Mouse (Mus musculus) CH12.LX (cell line): ENCODE measurements at regions not wholly inside any gene's neighbourhood (a gene's known extent, or its start where the extent isn't known, plus 50 kb on each side); places are given as distances from the start of the nearest gene placed in this dataset.

Experiments
- DNase-seq: peaks from one replicate; pipeline ENCODE4 v3.0.0-alpha.2; 2013; ENCODE audit errors: extremely low read depth
- H3K27ac ChIP-seq: 2 replicates; pipeline ENCODE4 v1.5.1; 2012; ENCODE audit warnings: low read depth, mild to moderate bottlenecking, control low read depth, moderate library complexity; ENCODE audit not compliant: insufficient read depth
- H3K27me3 ChIP-seq: replicated peaks from 2 replicates; pipeline ENCODE3; 2012; ENCODE audit warnings: inconsistent platforms
- H3K36me3 ChIP-seq, 2 experiments: replicated peaks in 1 of 2; 2 replicates each; pipeline versions ENCODE3 to v1.6.1; 2012; ENCODE audit warnings: inconsistent platforms in 1 of 2, low read length in 1 of 2, mild to moderate bottlenecking in 1 of 2, mixed read lengths in 1 of 2, moderate library complexity in 1 of 2; ENCODE audit not compliant: control insufficient read depth in 1 of 2, insufficient read depth in 1 of 2
- H3K4me1 ChIP-seq, 2 experiments: 2 replicates each; pipeline ENCODE4 v1.6.1; 2012; ENCODE audit warnings: inconsistent platforms in 1 of 2, moderate library complexity in 1 of 2; ENCODE audit not compliant: insufficient read depth in 2 of 2, control insufficient read depth in 1 of 2
- H3K4me2 ChIP-seq: 2 replicates; pipeline ENCODE4 v1.6.1; 2012; ENCODE audit warnings: low read depth, mild to moderate bottlenecking, control low read depth; ENCODE audit not compliant: poor library complexity, insufficient read depth, severe bottlenecking
- H3K4me3 ChIP-seq, 3 experiments: fragments of 150-350 bp in 1 of 3; sonication (generic) in 1 of 3; replicated peaks in 1 of 3; 2 replicates each; pipeline versions ENCODE3 to v1.5.1; 2011 to 2012; ENCODE audit warnings: low read depth in 2 of 3, low read length in 2 of 3, mild to moderate bottlenecking in 2 of 3, moderate library complexity in 2 of 3, control low read depth in 1 of 3, improper control_type of control experiment in 1 of 3, inconsistent platforms in 1 of 3, mixed read lengths in 1 of 3; ENCODE audit not compliant: poor library complexity in 1 of 3
- H3K79me2 ChIP-seq: replicated peaks from 2 replicates; pipeline ENCODE4 v1.6.1; 2012; ENCODE audit warnings: mild to moderate bottlenecking, moderate library complexity; ENCODE audit not compliant: control insufficient read depth, poor library complexity, insufficient read depth, severe bottlenecking; ENCODE audit errors: extremely low read depth
- H3K9ac ChIP-seq: 2 replicates; pipeline ENCODE4 v1.6.1; 2012; ENCODE audit warnings: low read depth, mild to moderate bottlenecking, control low read depth, moderate library complexity; ENCODE audit not compliant: insufficient read depth
- H3K9me3 ChIP-seq: replicated peaks from 2 replicates; pipeline ENCODE3; 2012; ENCODE audit warnings: low read length, inconsistent platforms, mixed read lengths
- BHLHE40 ChIP-seq: IDR thresholded peaks from 2 replicates; pipeline ENCODE4 v1.6.1; 2011; ENCODE audit warnings: mild to moderate bottlenecking, low read depth, low read length, improper control_type of control experiment
- CHD1 ChIP-seq: IDR thresholded peaks from 2 replicates; pipeline ENCODE4 v1.6.1; 2012; ENCODE audit warnings: low read depth, low read length, improper control_type of control experiment, inconsistent platforms
- E2F4 ChIP-seq: IDR thresholded peaks from 2 replicates; pipeline ENCODE4 v1.6.1; 2011; ENCODE audit warnings: low read depth, low read length, improper control_type of control experiment; ENCODE audit not compliant: insufficient replicate concordance
- ELF1 ChIP-seq: IDR thresholded peaks from 2 replicates; pipeline ENCODE4 v1.6.1; 2014; ENCODE audit warnings: low read depth, mild to moderate bottlenecking, inconsistent platforms, low read length, improper control_type of control experiment
- ETS1 ChIP-seq: conservative IDR thresholded peaks from 2 replicates; pipeline ENCODE4 v1.6.1; 2012; ENCODE audit warnings: low read depth, mild to moderate bottlenecking, inconsistent platforms, low read length, improper control_type of control experiment, moderate library complexity
- GABPA ChIP-seq: IDR thresholded peaks from 2 replicates; pipeline ENCODE4 v1.6.1; 2012; ENCODE audit warnings: low read depth, low read length, improper control_type of control experiment, inconsistent platforms; ENCODE audit not compliant: insufficient replicate concordance
- HCFC1 ChIP-seq: IDR thresholded peaks from 2 replicates; pipeline ENCODE4 v1.6.1; 2012; ENCODE audit warnings: low read depth, mild to moderate bottlenecking, inconsistent platforms, low read length, improper control_type of control experiment
- KAT2A ChIP-seq: IDR thresholded peaks from 2 replicates; pipeline ENCODE4 v1.6.1; 2012; ENCODE audit warnings: low read length, improper control_type of control experiment, inconsistent platforms; ENCODE audit not compliant: insufficient replicate concordance
- MAFK ChIP-seq: IDR thresholded peaks from 2 replicates; pipeline ENCODE4 v1.6.1; 2011; ENCODE audit warnings: low read length, improper control_type of control experiment; ENCODE audit not compliant: insufficient replicate concordance
- MAX ChIP-seq: IDR thresholded peaks from 2 replicates; pipeline ENCODE4 v1.6.1; 2011; ENCODE audit warnings: low read length, improper control_type of control experiment
- MAZ ChIP-seq: IDR thresholded peaks from 2 replicates; pipeline ENCODE4 v1.6.1; 2012; ENCODE audit warnings: low read depth, mild to moderate bottlenecking, inconsistent platforms, low read length, improper control_type of control experiment, moderate library complexity
- MXI1 ChIP-seq: IDR thresholded peaks from 2 replicates; pipeline ENCODE4 v1.6.1; 2011; ENCODE audit warnings: mild to moderate bottlenecking, low read depth, low read length, improper control_type of control experiment
- NELFE ChIP-seq: IDR thresholded peaks from 2 replicates; pipeline ENCODE4 v1.6.1; 2011; ENCODE audit warnings: low read depth, low read length, improper control_type of control experiment
- NRF1 ChIP-seq: IDR thresholded peaks from 2 replicates; pipeline ENCODE4 v1.6.1; 2014; ENCODE audit warnings: low read depth, mild to moderate bottlenecking, inconsistent platforms, low read length, improper control_type of control experiment, moderate library complexity
- POLR2A ChIP-seq: IDR thresholded peaks from 2 replicates; pipeline ENCODE4 v1.6.1; 2011; ENCODE audit warnings: low read depth, mild to moderate bottlenecking, improper control_type of control experiment, low read length
- POLR2AphosphoS2 ChIP-seq: IDR thresholded peaks from 2 replicates; pipeline ENCODE4 v1.6.1; 2011; ENCODE audit warnings: low read depth, low read length, improper control_type of control experiment
- RAD21 ChIP-seq: IDR thresholded peaks from 2 replicates; pipeline ENCODE4 v1.6.1; 2011; ENCODE audit warnings: low read depth, mild to moderate bottlenecking, low read length, improper control_type of control experiment, moderate library complexity
- RCOR1 ChIP-seq: conservative IDR thresholded peaks from 2 replicates; pipeline ENCODE4 v1.6.1; 2012; ENCODE audit warnings: low read depth, mild to moderate bottlenecking, inconsistent platforms, low read length, improper control_type of control experiment
- SIN3A ChIP-seq: IDR thresholded peaks from 2 replicates; pipeline ENCODE4 v1.6.1; 2012; ENCODE audit warnings: low read length, improper control_type of control experiment, inconsistent platforms
- SMC3 ChIP-seq: IDR thresholded peaks from 2 replicates; pipeline ENCODE4 v1.6.1; 2011; ENCODE audit warnings: low read depth, low read length, improper control_type of control experiment
- TBP ChIP-seq: conservative IDR thresholded peaks from 2 replicates; pipeline ENCODE4 v1.6.1; 2011; ENCODE audit warnings: low read depth, low read length, improper control_type of control experiment
- TCF12 ChIP-seq: IDR thresholded peaks from 2 replicates; pipeline ENCODE4 v1.6.1; 2014; ENCODE audit warnings: low read depth, mild to moderate bottlenecking, inconsistent platforms, low read length, improper control_type of control experiment
- UBTF ChIP-seq: IDR thresholded peaks from 2 replicates; pipeline ENCODE4 v1.6.1; 2012; ENCODE audit warnings: low read depth, mild to moderate bottlenecking, inconsistent platforms, low read length, improper control_type of control experiment, moderate library complexity
- USF2 ChIP-seq: conservative IDR thresholded peaks from 2 replicates; pipeline ENCODE4 v1.6.1; 2011; ENCODE audit warnings: low read depth, low read length, improper control_type of control experiment
- ZKSCAN1 ChIP-seq: IDR thresholded peaks from 2 replicates; pipeline ENCODE4 v1.6.1; 2012; ENCODE audit warnings: low read depth, inconsistent platforms, low read length, improper control_type of control experiment, borderline replicate concordance
- ZNF384 ChIP-seq: IDR thresholded peaks from 2 replicates; pipeline ENCODE4 v1.6.1; 2012; ENCODE audit warnings: low read depth, low read length, improper control_type of control experiment, inconsistent platforms
- dilution Hi-C: fragments of 300-500 bp; cut with MboI; formaldehyde crosslinking; loops from 2 replicates; pipeline ENCODE4 v1.14.3; 2020; ENCODE audit warnings: low sequenced_read_pairs; ENCODE audit not compliant: extremely low pct_unique_long_range_greater_than_20kb, extremely low pct_ligation_motif_present
- in situ Hi-C: fragments of 300-500 bp; cut with MboI; formaldehyde crosslinking; loops from 3 replicates; pipeline ENCODE4 v1.14.3; 2019; ENCODE audit warnings: low sequenced_read_pairs, low pct_ligation_motif_present, low pct_unique_long_range_greater_than_20kb, mixed read lengths

DNA sequence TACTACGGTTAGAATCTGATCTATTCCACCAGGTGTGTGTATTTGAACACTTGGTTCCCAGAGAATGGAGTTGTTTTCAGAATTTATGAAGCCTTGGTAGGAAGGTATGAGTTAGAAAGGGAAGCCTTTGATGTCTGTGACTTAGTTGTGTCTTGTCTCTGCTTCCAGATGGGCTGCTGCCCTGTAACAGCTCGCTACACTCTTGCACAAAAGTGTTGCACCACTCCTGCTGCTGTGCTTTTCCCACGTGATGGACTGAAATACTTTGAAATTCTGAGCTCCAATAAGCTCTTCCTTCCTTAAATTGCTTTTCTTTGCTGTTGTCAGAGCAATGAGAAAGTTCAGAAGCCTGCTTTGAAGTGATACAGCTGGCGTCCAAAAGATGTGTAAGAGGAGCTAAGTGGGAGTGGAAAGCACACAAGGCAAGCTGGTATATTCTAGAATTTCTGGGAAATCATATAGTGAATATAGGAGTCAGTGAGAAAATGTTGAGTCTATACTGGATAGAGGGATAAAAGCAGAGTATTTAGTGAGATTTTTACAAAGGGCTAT is 174.9 kb upstream of the Kcnq5 start:
- H3K9ac ChIP-seq = no peak overlapping the region
- in situ Hi-C loops = no loop called here
- H3K27me3 ChIP-seq = no peaks in the 10 kb centered on the region
- TF ChIP-seq ELF1 (no peak), ZKSCAN1 (no peak), MAZ (no peak), RCOR1 (no peak), MAX (no peak), ETS1 (no peak), USF2 (no peak), POLR2A (no peak), ZNF384 (no peak), TCF12 (no peak), RAD21 (no peak), SIN3A (no peak), CHD1 (no peak), UBTF (no peak), TBP (no peak)
- no peaks in the 10 kb centered on the region for H3K9me3 ChIP-seq
- DNase-seq = no peak
- dilution Hi-C loops = no loop called here
- no peak overlapping the region for H3K4me2 ChIP-seq
- H3K4me1 ChIP-seq = no peaks in the 10 kb centered on the region
- no peaks in the 10 kb centered on the region for H3K79me2 ChIP-seq
- H3K36me3 ChIP-seq = no peaks in the 10 kb centered on the region
- H3K27ac ChIP-seq = no peak overlapping the region
- H3K4me3 ChIP-seq = no peak overlapping the region

DNA sequence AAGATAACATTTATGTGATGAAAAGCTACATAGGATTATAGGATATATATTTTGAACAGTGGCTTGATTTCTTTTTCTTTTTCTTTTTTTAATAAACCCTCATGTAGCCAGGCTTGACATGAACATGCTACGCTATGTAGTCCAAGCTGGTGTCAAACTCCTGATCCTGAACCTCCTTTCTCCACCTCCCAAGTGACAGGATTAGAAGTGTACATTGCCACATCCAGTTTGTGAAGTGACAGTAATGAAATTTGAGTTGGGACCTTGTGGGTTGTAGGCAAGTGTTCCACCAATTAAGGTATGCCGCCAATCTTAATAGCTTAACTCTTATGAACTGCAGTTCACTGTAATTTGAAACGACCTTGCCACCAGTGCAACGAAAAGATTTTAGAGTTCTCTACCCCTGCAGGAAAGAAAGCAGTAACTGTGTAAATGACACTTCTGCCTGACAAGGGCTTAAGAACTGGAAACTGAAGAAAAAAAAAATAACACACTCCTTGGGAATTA is 156.6 kb upstream of the Kcnq5 start:
- Histone ChIP-seq H3K27ac (no peak overlapping the region), H3K27me3 (no peaks in the 10 kb centered on the region), H3K36me3 (no peaks in the 10 kb centered on the region), H3K9ac (no peak overlapping the region), H3K4me2 (no peak overlapping the region), H3K4me1 (no peaks in the 10 kb centered on the region), H3K79me2 (no peaks in the 10 kb centered on the region), H3K4me3 (no peak overlapping the region), H3K9me3 (no peaks in the 10 kb centered on the region)
- DNase-seq = no peak
- dilution Hi-C loops = no loop called here
- in situ Hi-C loops = no loop called here
- TF ChIP-seq POLR2AphosphoS2 = no peak

DNA sequence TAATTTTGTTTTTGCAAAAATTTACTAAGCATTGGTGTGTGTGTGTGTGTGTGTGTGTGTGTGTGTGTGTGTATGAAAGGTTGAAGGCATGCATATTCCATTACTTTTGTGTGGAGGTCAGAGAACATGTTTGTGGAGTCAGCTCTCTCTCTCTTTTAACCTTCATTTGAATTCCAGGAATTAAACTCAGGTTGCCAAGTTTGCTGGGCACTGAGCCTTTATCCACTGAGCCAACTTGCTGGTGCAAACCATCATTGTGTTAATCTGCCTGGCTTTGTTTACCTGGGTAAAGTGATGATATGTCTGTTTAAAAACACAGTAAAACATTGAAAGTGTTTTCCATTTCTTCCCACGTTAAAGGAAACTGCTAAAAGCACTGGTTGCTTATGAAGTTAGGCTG is 154.7 kb upstream of the Kcnq5 start:
- no peak overlapping the region for H3K27ac ChIP-seq
- H3K27me3 ChIP-seq = no peaks in the 10 kb centered on the region
- in situ Hi-C loops = no loop called here
- H3K79me2 ChIP-seq = no peaks in the 10 kb centered on the region
- dilution Hi-C loops = no loop called here
- no peak overlapping the region for H3K4me2 ChIP-seq
- no peak overlapping the region for H3K4me3 ChIP-seq
- H3K9ac ChIP-seq = no peak overlapping the region
- no peaks in the 10 kb centered on the region for H3K9me3 ChIP-seq
- H3K36me3 ChIP-seq = no peaks in the 10 kb centered on the region
- no peak for DNase-seq
- H3K4me1 ChIP-seq = no peaks in the 10 kb centered on the region
- TF ChIP-seq BHLHE40 = no peak
- no peak for TF ChIP-seq HCFC1
- TF ChIP-seq SMC3 = no peak
- TF ChIP-seq CHD1 = no peak
- TF ChIP-seq MAFK = no peak
- no peak for TF ChIP-seq ELF1
- TF ChIP-seq KAT2A = no peak
- no peak for TF ChIP-seq TBP
- no peak for TF ChIP-seq MXI1
- no peak for TF ChIP-seq E2F4
- no peak for TF ChIP-seq MAZ
- no peak for TF ChIP-seq NELFE
- no peak for TF ChIP-seq SIN3A
- no peak for TF ChIP-seq ZNF384
- TF ChIP-seq RCOR1 = no peak
- TF ChIP-seq NRF1 = no peak
- TF ChIP-seq GABPA = no peak
